Mouse (Mus musculus) liver, postnatal 0 days (tissue): ENCODE measurements around the gene Ing5.

Experiments
- CTCF ChIP-seq: sonication (generic); IDR thresholded peaks from 2 replicates; pipeline ENCODE4 v1.5.1; 2016; ENCODE audit warnings: antibody characterized with exemption, low read depth
- EP300 ChIP-seq: IDR thresholded peaks from 2 replicates; pipeline ENCODE4 v1.6.1; 2016; ENCODE audit warnings: antibody characterized with exemption, low read depth, mild to moderate bottlenecking

DNA sequence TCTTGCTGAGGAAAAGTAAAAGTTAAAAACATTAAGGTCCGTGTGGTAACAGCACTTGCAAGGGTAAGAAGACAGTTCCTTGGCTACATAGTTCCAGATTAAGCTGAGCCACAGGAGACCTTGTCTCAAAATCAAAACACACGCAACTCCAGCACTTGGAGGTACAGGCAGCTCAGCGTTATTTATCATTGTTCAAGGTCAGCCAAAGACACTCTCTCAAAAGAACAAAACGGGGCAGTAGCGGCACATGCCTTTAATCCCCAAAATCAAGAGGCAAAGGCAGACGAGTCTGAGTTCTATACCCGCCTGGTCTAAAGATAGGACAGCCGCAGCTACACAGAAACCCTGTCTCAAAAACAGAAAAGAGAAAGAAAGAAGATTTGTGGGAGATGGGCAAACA lies 7.9 kb upstream of the Ing5 start:
- TF ChIP-seq CTCF (no peak), EP300 (no peak)
